Mouse (Mus musculus) E14TG2a.4 (cell line): ENCODE measurements at regions not wholly inside any gene's neighbourhood (a gene's known extent, or its start where the extent isn't known, plus 50 kb on each side); places are given as distances from the start of the nearest gene placed in this dataset.

Experiments used
- CTCF ChIP-seq: conservative IDR thresholded peaks from 2 replicates; pipeline ENCODE4 v1.5.1; 2014; ENCODE audit warnings: low read length
- NANOG ChIP-seq: IDR thresholded peaks from 2 replicates; pipeline ENCODE4 v1.6.1; 2014; ENCODE audit warnings: borderline replicate concordance, low read length, mixed read lengths
- POU5F1 ChIP-seq: IDR thresholded peaks from 2 replicates; pipeline ENCODE4 v1.6.1; 2014; ENCODE audit warnings: low read length, borderline replicate concordance

- TF ChIP-seq CTCF (no peak), POU5F1 (no peak), NANOG (no peak)
Observed at GRCm38 (mm10) chr12:50808731-50809281, 159.9 kb upstream of the Prkd1 start.
